Comparison of ENCODE assay signal across 29 mouse cellular contexts in genomic region chr4:58293099-58293498, GRCm38 (mm10). TPM values are rescaled to one million over a fixed set of nuclear protein-coding genes. Genes with fewer than 3 reads are reported as not detected.
"Had no signal": no experiment of that assay in that cellular context is flagged by ENCODE, and none has a peak within 500 bp of the region (broad histone marks: within the 10 kb centered on the region; RNA-seq: fewer than 3 reads in every experiment).

No protein-coding gene starts in this region.

- H3K27ac ChIP-seq: embryonic facial prominence, embryonic 10.5 days; embryonic facial prominence, embryonic 12.5 days; embryonic facial prominence, embryonic 13.5 days; embryonic facial prominence, embryonic 15.5 days; forebrain, embryonic 10.5 days; forebrain, embryonic 12.5 days; forebrain, embryonic 13.5 days; forebrain, embryonic 15.5 days; gastrocnemius, adult 2 months; heart, adult 2 months had no signal

- H3K4me3 ChIP-seq: embryonic facial prominence, embryonic 10.5 days; embryonic facial prominence, embryonic 12.5 days; embryonic facial prominence, embryonic 13.5 days; embryonic facial prominence, embryonic 15.5 days; erythroblast, embryonic 14.5 days; forebrain, embryonic 10.5 days; forebrain, embryonic 12.5 days; forebrain, embryonic 13.5 days; forebrain, embryonic 15.5 days; gastrocnemius, adult 2 months; heart, adult 2 months had no signal

- H3K4me2 ChIP-seq: embryonic facial prominence, embryonic 12.5 days; embryonic facial prominence, embryonic 13.5 days; embryonic facial prominence, embryonic 15.5 days; forebrain, embryonic 12.5 days; forebrain, embryonic 13.5 days; forebrain, embryonic 15.5 days had no signal

- H3K9me3 ChIP-seq: embryonic facial prominence, embryonic 10.5 days; embryonic facial prominence, embryonic 12.5 days; embryonic facial prominence, embryonic 13.5 days; embryonic facial prominence, embryonic 15.5 days; forebrain, embryonic 10.5 days; forebrain, embryonic 12.5 days; forebrain, embryonic 13.5 days; forebrain, embryonic 15.5 days had no signal

- DNase-seq: cerebellum, adult 9-10 months; cerebellum, adult 9-11 months; cerebellum, postnatal 10 days; cerebellum, postnatal 14 days; cerebellum, postnatal 25 days; cerebellum, postnatal 36 days; embryo, embryonic 11 days; forebrain, postnatal 0 days; gastrocnemius, adult 2 months; gastrocnemius, postnatal 10 days; gastrocnemius, postnatal 14 days; gastrocnemius, postnatal 25 days; gastrocnemius, postnatal 36 days; heart, adult 11 months; heart, adult 18-20 months; heart, adult 2 months had no signal

- H3K36me3 ChIP-seq: embryonic facial prominence, embryonic 10.5 days; embryonic facial prominence, embryonic 12.5 days; embryonic facial prominence, embryonic 13.5 days; embryonic facial prominence, embryonic 15.5 days; forebrain, embryonic 10.5 days; forebrain, embryonic 12.5 days; forebrain, embryonic 15.5 days had no signal

- H3K27me3 ChIP-seq: embryonic facial prominence, embryonic 12.5 days; embryonic facial prominence, embryonic 13.5 days; embryonic facial prominence, embryonic 15.5 days; forebrain, embryonic 12.5 days; forebrain, embryonic 13.5 days; forebrain, embryonic 15.5 days had no signal

- H3K9ac ChIP-seq: embryonic facial prominence, embryonic 12.5 days; embryonic facial prominence, embryonic 13.5 days; embryonic facial prominence, embryonic 15.5 days; forebrain, embryonic 12.5 days; forebrain, embryonic 13.5 days; forebrain, embryonic 15.5 days; forebrain, postnatal 0 days had no signal

- H3K4me1 ChIP-seq: embryonic facial prominence, embryonic 10.5 days; embryonic facial prominence, embryonic 12.5 days; embryonic facial prominence, embryonic 13.5 days; embryonic facial prominence, embryonic 15.5 days; forebrain, embryonic 10.5 days; forebrain, embryonic 12.5 days; forebrain, embryonic 13.5 days; forebrain, embryonic 15.5 days had no signal

RNA-seq across cellular contexts. Expression of gene Musk, which starts 7.3 kb away (rescaled TPM):
- total RNA-seq: common myeloid progenitor, adult 5-6 weeks; granulocyte monocyte progenitor cell, adult 5-6 weeks had no signal
- polyA plus RNA-seq: erythroblast, embryonic 14.5 days; forebrain, embryonic 13.5 days; forebrain, embryonic 14.5 days; forebrain, embryonic 16.5 days had no signal
